Mouse (Mus musculus): ENCODE results near the gene Crtc2.

GRCm38 (mm10) chr3:90265932-90266741 lies 12.2 kb downstream of the Crtc2 start:
- TF ChIP-seq CTCF (IDR thresholded peaks at IDR 0.05; ENCODE audit: control insufficient read depth, insufficient read depth, insufficient replicate concordance, low read depth, low read length) (no peak), POLR2A (IDR thresholded peaks at IDR 0.05; ENCODE audit: control insufficient read depth, low read depth, low read length) (no peak)

Measured in testis, adult 2 months (tissue).